Mouse (Mus musculus) forebrain, embryonic 14.5 days (tissue): ENCODE data around the gene Slc16a11. TPM values are rescaled to one million over a fixed set of nuclear protein-coding genes. Genes with fewer than 3 reads are reported as not detected.
A peak's percentile ranks its signal among the peaks of the same experiment; 100 is the strongest.

ENCODE experiments used
- ATAC-seq: fragments of 200-750 bp; cut with Nextera tagmentation; 2 replicates; pipeline ENCODE4 v1.8.0; 2017; ENCODE audit warnings: mild to moderate bottlenecking, moderate library complexity
- DNase-seq: peaks from one replicate; pipeline ENCODE4 v3.0.0-alpha.2; 2015; ENCODE audit warnings: low spot score
- H3K27ac ChIP-seq: fragments of 300-500 bp; sonication (generic); 2 replicates; pipeline ENCODE4 v1.5.1; 2014; ENCODE audit warnings: low read depth, mild to moderate bottlenecking, control low read depth, low read length, moderate library complexity
- H3K27me3 ChIP-seq: fragments of 300-500 bp; sonication (generic); replicated peaks from 2 replicates; pipeline ENCODE4 v1.6.1; 2014; ENCODE audit warnings: low read length, control low read depth, mixed read lengths; ENCODE audit not compliant: control insufficient read depth, insufficient read depth
- H3K36me3 ChIP-seq: fragments of 300-500 bp; sonication (generic); 2 replicates; pipeline ENCODE4 v1.6.1; 2014; ENCODE audit warnings: low read length, control low read depth; ENCODE audit not compliant: control insufficient read depth, insufficient read depth
- H3K4me1 ChIP-seq: fragments of 300-500 bp; sonication (generic); 2 replicates; pipeline ENCODE4 v1.6.1; 2014; ENCODE audit warnings: antibody characterized with exemption, low read length, control low read depth; ENCODE audit not compliant: control insufficient read depth, insufficient read depth
- H3K4me2 ChIP-seq: fragments of 300-500 bp; sonication (generic); 2 replicates; pipeline ENCODE4 v1.6.1; 2014; ENCODE audit warnings: mild to moderate bottlenecking, control low read depth, low read length
- H3K4me3 ChIP-seq: fragments of 300-500 bp; sonication (generic); 2 replicates; pipeline ENCODE4 v1.5.1; 2014; ENCODE audit warnings: low read depth, low read length, control low read depth
- H3K9ac ChIP-seq: fragments of 300-500 bp; sonication (generic); 2 replicates; pipeline ENCODE4 v1.6.1; 2014; ENCODE audit warnings: mild to moderate bottlenecking, low read length, control low read depth, moderate library complexity
- H3K9me3 ChIP-seq: fragments of 300-500 bp; sonication (generic); replicated peaks from 2 replicates; pipeline ENCODE4 v1.6.1; 2016; ENCODE audit warnings: low read length, control low read depth, mixed read lengths; ENCODE audit not compliant: control insufficient read depth
- WGBS: fragments of 180-500 bp; shearing (Covaris S2); extraction: QIAGEN DNeasy Blood & Tissue Kit; methylation state at CpG from one replicate; pipeline ENCODE4 v1.1.7; 2014; 5-methylcytosine and 5-hydroxymethylcytosine counted together
- microRNA counts: library from miRNA; unstranded; fragments of <30 nt; microRNA quantifications from one replicate; lab custom pipeline; 2016
- microRNA-seq: library from miRNA; unstranded; fragments of <30 nt; microRNA quantifications from one replicate; pipeline ENCODE4, GENCODE M21; 2016
- polyA plus RNA-seq: library from polyadenylated mRNA; unstranded; fragments of >200 nt; fragmentation: Nextera tagmentation; extraction: Ambion mirVana; gene quantifications from 2 replicates; pipeline ENCODE4 v1.2.1, GENCODE M21; 2014

The Slc16a11 gene
- polyA plus RNA-seq, 1 experiment from 2014 or later: 0.98 TPM

- H3K4me2 ChIP-seq: no peak overlapping the region
- H3K4me1 ChIP-seq: no peaks in the 10 kb centered on the region
- H3K4me3 ChIP-seq: no peak overlapping the region
- H3K27me3 ChIP-seq: peaks cover 28% of the 10 kb centered on the region
- H3K9ac ChIP-seq: no peak overlapping the region
- no peak overlapping the region for H3K27ac ChIP-seq
- H3K36me3 ChIP-seq: no peaks in the 10 kb centered on the region
- H3K9me3 ChIP-seq: no peaks in the 10 kb centered on the region
- ATAC-seq (no peak), DNase-seq (no peak)
- 71% methylated on average over 11 of the region's 11 CpGs for WGBS
Observed at GRCm38 (mm10) chr11:70250150-70250549, 37.6 kb downstream of the Slc16a11 start.

GRCm38 (mm10) chr11:70251853-70252252 is 39.3 kb downstream of the Slc16a11 start:
- no peaks in the 10 kb centered on the region for H3K36me3 ChIP-seq
- peaks cover 32% of the 10 kb centered on the region for H3K27me3 ChIP-seq
- no peak overlapping the region for H3K4me3 ChIP-seq
- no peaks in the 10 kb centered on the region for H3K9me3 ChIP-seq
- DNase-seq (no peak), ATAC-seq (no peak)
- H3K27ac ChIP-seq: no peak overlapping the region
- no peak overlapping the region for H3K4me2 ChIP-seq
- H3K4me1 ChIP-seq: no peaks in the 10 kb centered on the region
- 79% methylated on average over 8 of the region's 8 CpGs for WGBS
- no peak overlapping the region for H3K9ac ChIP-seq

- Histone ChIP-seq H3K27ac (no peak overlapping the region), H3K36me3 (no peaks in the 10 kb centered on the region), H3K9ac (no peak overlapping the region), H3K4me2 (peak overlapping the region; percentile 21; the same call in 1 of the 2 replicates), H3K9me3 (no peaks in the 10 kb centered on the region), H3K27me3 (peaks cover 32% of the 10 kb centered on the region), H3K4me1 (no peaks in the 10 kb centered on the region), H3K4me3 (no peak overlapping the region)
- no peak for DNase-seq
- WGBS: 4% methylated on average over 18 of the region's 18 CpGs
- no peak for ATAC-seq
Observed at GRCm38 (mm10) chr11:70254337-70254736, 41.8 kb downstream of the Slc16a11 start.

- ATAC-seq (no peak), DNase-seq (no peak)
- no peaks in the 10 kb centered on the region for H3K9me3 ChIP-seq
Observed at GRCm38 (mm10) chr11:70254931-70255531, 42.5 kb downstream of the Slc16a11 start, which contains the start of gene Alox12. TSS of gene Alox12 (minus strand) at chr11:70255353.

GRCm38 (mm10) chr11:70259035-70259434 is 46.5 kb downstream of the Slc16a11 start:
- WGBS: 92% methylated on average over 4 of the region's 4 CpGs
- no peaks in the 10 kb centered on the region for H3K9me3 ChIP-seq
- H3K36me3 ChIP-seq: no peaks in the 10 kb centered on the region
- H3K4me3 ChIP-seq: no peak overlapping the region
- H3K4me1 ChIP-seq: no peaks in the 10 kb centered on the region
- H3K27me3 ChIP-seq: peaks cover 13% of the 10 kb centered on the region
- no peak overlapping the region for H3K9ac ChIP-seq
- no peak overlapping the region for H3K27ac ChIP-seq
- ATAC-seq (no peak), DNase-seq (no peak)
- H3K4me2 ChIP-seq: no peak overlapping the region

More at GRCm38 (mm10) chr11:70254931-70255531, 42.5 kb downstream of the Slc16a11 start, which contains the start of gene Alox12:
- H3K4me3 ChIP-seq: no peak within 1 kb of the TSS
- under 1% methylated on average over 25 of the region's 25 CpGs for WGBS
- no peaks in the 10 kb centered on the region for H3K4me1 ChIP-seq
- no peaks in the 10 kb centered on the region for H3K36me3 ChIP-seq
- no peak within 1 kb of the TSS; the same call in 1 of the 2 replicates for H3K9ac ChIP-seq
- H3K27me3 ChIP-seq: peaks cover 32% of the 10 kb centered on the region
- peak within 1 kb of the TSS; percentile 21; the same call in 1 of the 2 replicates for H3K4me2 ChIP-seq
- H3K27ac ChIP-seq: no peak within 1 kb of the TSS

GRCm38 (mm10) chr11:70265252-70265651 is 52.7 kb downstream of the Slc16a11 start:
- Histone ChIP-seq H3K9me3 (no peaks in the 10 kb centered on the region), H3K36me3 (no peaks in the 10 kb centered on the region), H3K9ac (no peak overlapping the region), H3K4me3 (no peak overlapping the region), H3K27ac (no peak overlapping the region), H3K4me1 (no peaks in the 10 kb centered on the region), H3K4me2 (no peak overlapping the region), H3K27me3 (0 out of 2 replicates have a peak, but pooled peaks cover 3% of the 10 kb centered on the region)
- DNase-seq (no peak), ATAC-seq (no peak)
- WGBS: 52% methylated on average over 3 of the region's 3 CpGs

- Histone ChIP-seq H3K36me3 (no peaks in the 10 kb centered on the region), H3K4me1 (no peaks in the 10 kb centered on the region), H3K4me2 (no peak overlapping the region), H3K4me3 (no peak overlapping the region), H3K27me3 (0 out of 2 replicates have a peak, but pooled peaks cover 3% of the 10 kb centered on the region), H3K9me3 (no peaks in the 10 kb centered on the region), H3K9ac (no peak overlapping the region), H3K27ac (no peak overlapping the region)
- DNase-seq (no peak), ATAC-seq (no peak)
- WGBS: 86% methylated on average over 4 of the region's 4 CpGs
Observed at GRCm38 (mm10) chr11:70265819-70266218, 53.3 kb downstream of the Slc16a11 start.

MicroRNAs within 50 kb of the gene (microRNA counts, 519-probe panel; counts per million panel counts)
- microRNA mmu-miR-195 (lab: Ali Mortazavi, UCI) (3,318 counts per million, percentile 29 among the panel's probes with 10 or more counts), microRNA mmu-miR-497 (lab: Ali Mortazavi, UCI) (2,567 counts per million, percentile 15 among the panel's probes with 10 or more counts)

Small RNA genes lying within 50 kb of the gene (microRNA-seq; reads per million reads assigned to microRNA genes)
- gene Mir195a (912 reads per million, percentile 80 among the genes with 10 or more reads in this experiment), gene Mir497 (not detected), gene Mir497b (not detected)

Other genes with a start within 250 kb of the Slc16a11 start
- not detected in 2 replicates for gene Cldn7, start 248.0 kb upstream of the Slc16a11 start, polyA plus RNA-seq
- 24.0 and 26.1 TPM in 2 replicates for gene Ctdnep1, start 231.6 kb upstream of the Slc16a11 start, polyA plus RNA-seq
- 189 and 203 TPM in 2 replicates for gene Elp5, start 230.2 kb upstream of the Slc16a11 start, polyA plus RNA-seq
- 701 and 779 TPM in 2 replicates for gene Gabarap, start 221.6 kb upstream of the Slc16a11 start, polyA plus RNA-seq
- gene Phf23, start 217.0 kb upstream of the Slc16a11 start, polyA plus RNA-seq: 49.4 and 49.6 TPM in 2 replicates
- 19.7 and 25.7 TPM in 2 replicates for gene Dvl2, start 212.2 kb upstream of the Slc16a11 start, polyA plus RNA-seq
- 53.3 and 58.4 TPM in 2 replicates for gene Acadvl, start 197.3 kb upstream of the Slc16a11 start, polyA plus RNA-seq
- gene Dlg4, start 195.8 kb upstream of the Slc16a11 start, polyA plus RNA-seq: 19.3 and 21.0 TPM in 2 replicates
- 2.0 and 2.1 TPM in 2 replicates for gene Asgr1, start 158.7 kb upstream of the Slc16a11 start, polyA plus RNA-seq
- gene Asgr2, start 120.1 kb upstream of the Slc16a11 start, polyA plus RNA-seq: not detected in 2 replicates
- 0.72 and 1.1 TPM in 2 replicates for gene Mgl2, start 82.4 kb upstream of the Slc16a11 start, polyA plus RNA-seq
- gene Clec10a, start 56.6 kb upstream of the Slc16a11 start, polyA plus RNA-seq: 0.63 and 0.97 TPM in 2 replicates
- gene Slc16a13, start 8.3 kb downstream of the Slc16a11 start, polyA plus RNA-seq: 9.2 and 12.9 TPM in 2 replicates
- 4.5 and 6.3 TPM in 2 replicates for gene Bcl6b, start 17.0 kb downstream of the Slc16a11 start, polyA plus RNA-seq
- 202 and 245 TPM in 2 replicates for gene 0610010K14Rik, start 25.2 kb downstream of the Slc16a11 start, polyA plus RNA-seq
- gene Gm21988, start 27.1 kb downstream of the Slc16a11 start, polyA plus RNA-seq: 11.1 and 11.9 TPM in 2 replicates
- 235 and 238 TPM in 2 replicates for gene Rnasek, start 27.1 kb downstream of the Slc16a11 start, polyA plus RNA-seq
- gene Alox12, start 42.6 kb downstream of the Slc16a11 start, polyA plus RNA-seq: 0.36 and 1.1 TPM in 2 replicates
- not detected in 2 replicates for gene Alox12e, start 109.9 kb downstream of the Slc16a11 start, polyA plus RNA-seq
- gene Alox15, start 139.3 kb downstream of the Slc16a11 start, polyA plus RNA-seq: not detected in 2 replicates
- gene Pelp1, start 197.3 kb downstream of the Slc16a11 start, polyA plus RNA-seq: 21.4 and 32.5 TPM in 2 replicates
- gene Arrb2, start 219.9 kb downstream of the Slc16a11 start, polyA plus RNA-seq: 47.4 and 49.2 TPM in 2 replicates
- gene Med11, start 239.2 kb downstream of the Slc16a11 start, polyA plus RNA-seq: 49.2 and 54.3 TPM in 2 replicates
- 0.19 and 0.42 TPM in 2 replicates for gene Zmynd15, start 246.7 kb downstream of the Slc16a11 start, polyA plus RNA-seq
- gene Cxcl16, start 247.2 kb downstream of the Slc16a11 start, polyA plus RNA-seq: 1.5 and 1.9 TPM in 2 replicates